In genomic region chr2:27088071-27088644, GRCm38 (mm10) we compare ENCODE assay signal across 8 mouse cellular contexts. TPM values are rescaled to one million over a fixed set of nuclear protein-coding genes. Genes with fewer than 3 reads are reported as not detected.
DNase-seq lines count a peak whose midpoint lies in the region; ATAC-seq and TF ChIP-seq lines count a peak whose summit lies in the region.

No protein-coding gene starts in this region.

- 51% methylated on average over 18 of the region's 18 CpGs for WGBS in heart, embryonic 13.5 days
- 20% methylated on average over 18 of the region's 18 CpGs for whole genome bisulfite sequencing in stomach, postnatal 0 days

- H3K9me3 ChIP-seq in heart, embryonic 13.5 days = no peaks in the 10 kb centered on the region
- no peaks in the 10 kb centered on the region for H3K9me3 ChIP-seq in stomach, postnatal 0 days (ENCODE audit: control insufficient read depth, low read length)

- peak overlapping the region; percentile 56 for H3K27ac ChIP-seq in heart, embryonic 13.5 days (replicated peaks)
- peak overlapping the region; percentile 78 for H3K27ac ChIP-seq in stomach, postnatal 0 days (replicated peaks)

- H3K4me2 ChIP-seq in heart, embryonic 13.5 days = no peak overlapping the region
- no peak overlapping the region for H3K4me2 ChIP-seq in stomach, postnatal 0 days (replicated peaks; ENCODE audit: low read depth)

- peaks cover 63% of the 10 kb centered on the region for H3K4me1 ChIP-seq in heart, embryonic 13.5 days
- H3K4me1 ChIP-seq in stomach, postnatal 0 days (replicated peaks; ENCODE audit: control insufficient read depth, insufficient read depth) = peaks cover 2% of the 10 kb centered on the region; the same call in 1 of the 2 replicates

- ATAC-seq in heart, embryonic 13.5 days (ENCODE audit: extremely low read depth, insufficient number of reproducible peaks, low FRiP score, low TSS enrichment) = no peak
- peak; percentile 63; the same call in 1 of the 2 replicates for ATAC-seq in stomach, postnatal 0 days (ENCODE audit: low FRiP score, low TSS enrichment)
- no peak for ATAC-seq in cerebellum, adult (ENCODE audit: insufficient number of reproducible peaks, low FRiP score, low TSS enrichment)

- peak; percentile 70 to 85 for DNase-seq in adrenal gland, adult (ENCODE audit: inconsistent age in 2 of 2, low spot score in 1 of 2)
- DNase-seq in adrenal gland, postnatal 4 days (ENCODE audit: low spot score in 2 of 2) = no peak
- peak; percentile 83 for DNase-seq in adrenal gland, postnatal 14 days
- peak; percentile 83 to 90 for DNase-seq in kidney, postnatal 36 days
- peak; percentile 51 for DNase-seq in stomach, postnatal 0 days (ENCODE audit: low spot score)
- no peak for DNase-seq in thymus, postnatal 25 days

- H3K4me3 ChIP-seq in heart, embryonic 13.5 days = no peak overlapping the region
- H3K4me3 ChIP-seq in stomach, postnatal 0 days (ENCODE audit: low read depth, low read length) = no peak overlapping the region

- H3K9ac ChIP-seq in heart, embryonic 13.5 days = peak overlapping the region; percentile 21; the same call in 1 of the 2 replicates
- no peak overlapping the region for H3K9ac ChIP-seq in stomach, postnatal 0 days (ENCODE audit: low read length)

- H3K27me3 ChIP-seq in heart, embryonic 13.5 days (replicated peaks) = no peaks in the 10 kb centered on the region; the same call in 1 of the 2 replicates
- H3K27me3 ChIP-seq in stomach, postnatal 0 days (ENCODE audit: control insufficient read depth, insufficient read depth, low read length) = no peaks in the 10 kb centered on the region

- no peaks in the 10 kb centered on the region for H3K36me3 ChIP-seq in heart, embryonic 13.5 days
- no peaks in the 10 kb centered on the region for H3K36me3 ChIP-seq in stomach, postnatal 0 days (ENCODE audit: control insufficient read depth, insufficient read depth, low read length)

- TF ChIP-seq CTCF in stomach, postnatal 0 days (IDR thresholded peaks at IDR 0.05; ENCODE audit: low read depth) = no peak

- no peak for TF ChIP-seq EP300 in stomach, postnatal 0 days (optimal IDR thresholded peaks at IDR 0.05)

RNA-seq across cellular contexts. Expression of gene Adamtsl2, which starts 9.0 kb away (rescaled TPM):
- total RNA-seq in adrenal gland, postnatal 4 days (2021) = 10 to 100 TPM in 1 of 2 experiments, 1 to 10 TPM in 1; 9.6 to 13.5 TPM
- 11.5 and 11.7 TPM in 2 replicates for total RNA-seq in adrenal gland, postnatal 14 days (2021)
- 11.2 and 11.6 TPM in 2 replicates for polyA plus RNA-seq in heart, embryonic 13.5 days (2015; fragmentation: Nextera tagmentation; extraction: Ambion mirVana)
- polyA plus RNA-seq in stomach, postnatal 0 days (2015; fragmentation: Nextera tagmentation; extraction: Ambion mirVana) = 1.4 and 3.4 TPM in 2 replicates

RNA-seq across cellular contexts. Expression of gene Mymk, which starts 16.2 kb away (rescaled TPM):
- 1 to 10 TPM in 1 of 2 experiments, under 1 TPM in 1; 0.59 to 1.8 TPM for total RNA-seq in adrenal gland, postnatal 4 days (2021)
- total RNA-seq in adrenal gland, postnatal 14 days (2021) = not detected in 2 replicates
- polyA plus RNA-seq in heart, embryonic 13.5 days (2015; fragmentation: Nextera tagmentation; extraction: Ambion mirVana) = 0.41 and 1.2 TPM in 2 replicates
- 0.55 and 1.1 TPM in 2 replicates for polyA plus RNA-seq in stomach, postnatal 0 days (2015; fragmentation: Nextera tagmentation; extraction: Ambion mirVana)

RNA-seq across cellular contexts. Expression of gene Fam163b, which starts 54.1 kb away (rescaled TPM):
- total RNA-seq in adrenal gland, postnatal 4 days (2021) = 1 to 10 TPM; 4.0 to 5.0 TPM
- total RNA-seq in adrenal gland, postnatal 14 days (2021) = 2.0 and 2.1 TPM in 2 replicates
- polyA plus RNA-seq in heart, embryonic 13.5 days (2015; fragmentation: Nextera tagmentation; extraction: Ambion mirVana) = 0.24 and 0.53 TPM in 2 replicates
- polyA plus RNA-seq in stomach, postnatal 0 days (2015; fragmentation: Nextera tagmentation; extraction: Ambion mirVana) = 0.07 and 0.13 TPM in 2 replicates

Comparison
In these comparisons a context has a peak if more than half of its experiments do, and no peak if none do; other contexts are left out.
1. DNase-seq: peak in adrenal gland, adult (2 of 2), adrenal gland, postnatal 14 days (single experiment), kidney, postnatal 36 days (2 of 2) and stomach, postnatal 0 days (single experiment); none in adrenal gland, postnatal 4 days (0 of 2) and thymus, postnatal 25 days (single experiment).